Mouse (Mus musculus): ENCODE measurements at regions not wholly inside any gene's neighbourhood (a gene's known extent, or its start where the extent isn't known, plus 50 kb on each side); places are given as distances from the start of the nearest gene placed in this dataset.

DNA sequence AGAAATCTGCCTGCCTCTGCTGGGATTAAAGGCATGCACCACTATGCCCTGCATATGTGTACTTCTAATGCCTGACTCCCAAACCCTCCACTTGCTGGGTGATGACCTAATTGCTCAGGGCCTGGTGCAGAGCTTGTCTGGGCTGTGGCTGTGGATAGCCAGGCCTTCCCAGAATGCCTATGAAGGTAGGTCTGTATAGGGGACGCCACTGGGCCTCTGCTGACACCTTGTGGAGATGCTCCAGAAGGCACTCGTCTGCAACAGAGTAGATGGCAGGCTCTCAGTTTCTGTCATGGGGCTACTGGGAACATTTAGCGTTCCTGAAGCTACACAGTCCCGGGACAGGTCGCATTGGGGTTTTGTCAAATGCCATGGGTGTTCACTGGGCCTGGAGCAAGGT, 201.4 kb upstream of the Zfp618 start:
- no peak for TF ChIP-seq POLR2A (IDR thresholded peaks at IDR 0.05; ENCODE audit: control insufficient read depth, low read depth, low read length)
- TF ChIP-seq CTCF (IDR thresholded peaks at IDR 0.05; ENCODE audit: control insufficient read depth, insufficient read depth, insufficient replicate concordance, low read depth, low read length) = peak; percentile 74

Data from testis, adult 2 months (tissue).